ENCODE assay signal across 24 mouse cellular contexts in the genomic region with DNA sequence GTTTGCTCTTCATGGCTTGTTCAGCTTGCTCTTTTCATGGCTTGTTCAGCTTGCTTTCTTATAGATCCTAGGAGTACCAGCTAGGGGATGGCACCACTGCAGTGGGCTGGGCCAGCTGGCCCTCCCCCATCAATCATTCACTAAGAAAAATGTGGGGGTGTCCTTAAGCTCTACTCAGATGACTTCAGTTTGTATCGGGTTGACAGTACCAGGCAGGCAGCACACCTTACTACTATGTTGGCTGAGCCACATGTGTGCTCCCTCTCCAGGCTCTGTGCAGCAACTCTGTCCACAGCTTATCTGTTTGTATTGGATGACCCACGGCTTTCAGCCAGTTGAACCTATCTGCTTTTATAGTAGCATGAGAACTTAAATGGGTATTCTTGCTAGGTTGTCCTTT.
"Had no signal": no experiment of that assay in that cellular context is flagged by ENCODE, and none has a peak within 500 bp of the region (broad histone marks: within the 10 kb centered on the region; RNA-seq: fewer than 3 reads in every experiment).

No protein-coding gene starts in this region.

- H3K27me3 ChIP-seq: heart, embryonic 12.5 days; hindbrain, embryonic 12.5 days; intestine, embryonic 15.5 days; limb, embryonic 12.5 days had no signal

- H3K4me3 ChIP-seq: gastrocnemius, adult 2 months; heart, embryonic 10.5 days; heart, embryonic 12.5 days; hindbrain, embryonic 10.5 days; hindbrain, embryonic 12.5 days; intestine, embryonic 15.5 days; left cerebral cortex, adult 2 months; limb, embryonic 10.5 days; limb, embryonic 12.5 days had no signal

- ATAC-seq: hindbrain, embryonic 16.5 days; inflammation-experienced regulatory T-cells, adult 6 months; intestine, embryonic 15.5 days; intestine, postnatal 0 days had no signal

- H3K4me2 ChIP-seq: heart, embryonic 12.5 days; hindbrain, embryonic 12.5 days; hindbrain, embryonic 14.5 days; intestine, embryonic 15.5 days; limb, embryonic 12.5 days had no signal

- DNase-seq: gastrocnemius, adult 2 months; gastrocnemius, postnatal 10 days; gastrocnemius, postnatal 25 days; heart, adult 18-20 months; heart, postnatal 10 days; heart, postnatal 4 days; kidney, adult 18-20 months; kidney, adult 8-10 months; kidney, postnatal 10 days; kidney, postnatal 25 days; kidney, postnatal 4 days; layer of hippocampus, adult 9-11 months had no signal

- H3K4me1 ChIP-seq: heart, embryonic 10.5 days; hindbrain, embryonic 10.5 days; hindbrain, embryonic 12.5 days; limb, embryonic 10.5 days; limb, embryonic 12.5 days had no signal

- H3K9me3 ChIP-seq: heart, embryonic 10.5 days; heart, embryonic 12.5 days; hindbrain, embryonic 10.5 days; hindbrain, embryonic 12.5 days; intestine, embryonic 15.5 days; limb, embryonic 10.5 days; limb, embryonic 12.5 days had no signal

- H3K9ac ChIP-seq: heart, embryonic 12.5 days; hindbrain, embryonic 12.5 days; hindbrain, embryonic 14.5 days; intestine, embryonic 15.5 days; limb, embryonic 12.5 days had no signal

- H3K27ac ChIP-seq: gastrocnemius, adult 2 months; heart, embryonic 10.5 days; hindbrain, embryonic 10.5 days; hindbrain, embryonic 12.5 days; hindbrain, embryonic 14.5 days; intestine, embryonic 15.5 days; left cerebral cortex, adult 2 months; limb, embryonic 10.5 days; limb, embryonic 12.5 days had no signal
